Mouse (Mus musculus): ENCODE measurements around the gene Nexn.

DNA sequence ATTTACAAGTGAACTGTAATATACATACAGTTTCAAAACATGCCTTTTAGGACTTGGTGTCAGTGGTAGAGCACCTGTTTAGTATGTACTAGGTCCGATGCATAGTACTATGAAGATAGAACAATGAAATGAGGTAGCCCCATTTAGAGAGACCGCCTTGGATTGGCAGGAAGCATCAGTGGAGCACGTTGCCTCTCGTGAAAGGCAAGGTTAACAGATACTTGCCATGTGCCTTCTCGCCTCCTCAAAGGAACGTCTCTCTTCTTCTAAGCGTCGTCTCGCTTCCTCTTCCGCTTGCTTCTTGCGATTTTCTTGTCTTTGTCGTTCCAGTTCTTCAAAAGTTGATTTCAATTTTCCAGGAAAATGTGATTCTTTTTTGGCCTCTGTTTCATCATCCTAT is 18.4 kb downstream of the Nexn start:
- no peak for TF ChIP-seq POLR2A (IDR thresholded peaks at IDR 0.05; ENCODE audit: low read depth, low read length)
- no peak for TF ChIP-seq CTCF (conservative IDR thresholded peaks at IDR 0.05; ENCODE audit: insufficient read depth, insufficient read length, low read depth, low read length)

All from kidney, adult 2 months (tissue).